Mouse (Mus musculus) forebrain, embryonic 16.5 days (tissue): ENCODE measurements around the gene Hps5. TPM values are rescaled to one million over a fixed set of nuclear protein-coding genes. Genes with fewer than 3 reads are reported as not detected.

ENCODE experiments used
- ATAC-seq: fragments of 200-750 bp; cut with Nextera tagmentation; 2 replicates; pipeline ENCODE4 v1.8.0; 2017; ENCODE audit warnings: mild to moderate bottlenecking, moderate library complexity
- H3K27ac ChIP-seq: fragments of 300-500 bp; sonication (generic); 2 replicates; pipeline ENCODE4 v1.5.1; 2014; ENCODE audit warnings: low read length, control low read depth
- H3K27me3 ChIP-seq: fragments of 300-500 bp; sonication (generic); replicated peaks from 2 replicates; pipeline ENCODE4 v1.6.1; 2014; ENCODE audit warnings: low read length; ENCODE audit not compliant: control insufficient read depth, insufficient read depth
- H3K36me3 ChIP-seq: fragments of 300-500 bp; sonication (generic); 2 replicates; pipeline ENCODE4 v1.6.1; 2014; ENCODE audit not compliant: control insufficient read depth, insufficient read depth
- H3K4me1 ChIP-seq: fragments of 300-500 bp; sonication (generic); replicated peaks from 2 replicates; pipeline ENCODE4 v1.6.1; 2014; ENCODE audit warnings: low read length; ENCODE audit not compliant: control insufficient read depth, insufficient read depth
- H3K4me2 ChIP-seq: fragments of 300-500 bp; sonication (generic); 2 replicates; pipeline ENCODE4 v1.6.1; 2014; ENCODE audit warnings: mild to moderate bottlenecking, low read length, control low read depth
- H3K4me3 ChIP-seq: fragments of 300-500 bp; sonication (generic); replicated peaks from 2 replicates; pipeline ENCODE4 v1.5.1; 2014; ENCODE audit warnings: mild to moderate bottlenecking, low read length, control low read depth
- H3K9ac ChIP-seq: fragments of 300-500 bp; sonication (generic); replicated peaks from 2 replicates; pipeline ENCODE4 v1.6.1; 2014; ENCODE audit warnings: low read depth, low read length, control low read depth
- H3K9me3 ChIP-seq: fragments of 300-500 bp; sonication (generic); 2 replicates; pipeline ENCODE4 v1.6.1; 2016; ENCODE audit warnings: low read length; ENCODE audit not compliant: control insufficient read depth
- WGBS: fragments of 180-500 bp; shearing (Covaris S2); extraction: QIAGEN DNeasy Blood & Tissue Kit; methylation state at CpG from one replicate; pipeline ENCODE4 v1.1.7; 2014; 5-methylcytosine and 5-hydroxymethylcytosine counted together
- polyA plus RNA-seq: library from polyadenylated mRNA; unstranded; fragments of >200 nt; fragmentation: Nextera tagmentation; extraction: Ambion mirVana; gene quantifications from 2 replicates; pipeline ENCODE4 v1.2.1, GENCODE M21; 2015

The Hps5 gene
- polyA plus RNA-seq, 1 experiment from 2014 or later, result 16.9 TPM

DNA sequence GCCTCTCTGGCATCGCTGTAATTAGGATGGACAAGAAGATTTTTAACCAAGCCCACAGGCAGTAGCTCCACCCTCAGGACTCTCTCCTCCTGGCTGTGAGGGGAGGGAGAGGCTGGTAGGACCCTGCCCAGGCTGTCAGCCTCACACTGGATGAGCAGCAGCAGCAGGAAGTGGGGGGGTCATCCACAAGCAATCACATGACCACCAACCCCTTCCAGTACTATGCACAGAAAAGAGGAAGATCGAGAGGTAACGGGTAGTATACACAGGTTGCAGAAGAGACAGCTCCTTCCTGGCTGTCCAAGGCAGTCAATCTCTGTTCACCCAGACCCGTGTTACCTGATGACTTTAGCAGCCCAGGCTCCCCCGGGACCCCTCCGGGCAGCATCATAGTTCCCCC is 83.6 kb downstream of the Hps5 start:
- no peaks in the 10 kb centered on the region for H3K27me3 ChIP-seq
- H3K27ac ChIP-seq, result no peak overlapping the region
- no peak overlapping the region for H3K9ac ChIP-seq
- no peaks in the 10 kb centered on the region for H3K36me3 ChIP-seq
- no peak for ATAC-seq
- H3K4me1 ChIP-seq, result peaks cover 9% of the 10 kb centered on the region
- WGBS, result 73% methylated on average over 6 of the region's 6 CpGs
- no peaks in the 10 kb centered on the region for H3K9me3 ChIP-seq
- no peak overlapping the region for H3K4me2 ChIP-seq
- H3K4me3 ChIP-seq, result no peak overlapping the region

Other genes starting within 250 kb of the Hps5 start
- 27.2 and 32.6 TPM in 2 replicates for gene Sergef, start 156.3 kb downstream of the Hps5 start, polyA plus RNA-seq
- gene Tph1, start 123.5 kb downstream of the Hps5 start, polyA plus RNA-seq, result 0.35 and 0.93 TPM in 2 replicates
- gene Saal1, start 85.4 kb downstream of the Hps5 start, polyA plus RNA-seq, result 20.8 and 22.3 TPM in 2 replicates
- gene Saa3, start 80.4 kb downstream of the Hps5 start, polyA plus RNA-seq, result 0.33 TPM in 1 of 2 replicates, not detected in the other
- not detected in 2 replicates for gene Saa4, start 63.5 kb downstream of the Hps5 start, polyA plus RNA-seq
- not detected in 2 replicates for gene Saa1, start 53.1 kb downstream of the Hps5 start, polyA plus RNA-seq
- gene Saa2, start 44.3 kb downstream of the Hps5 start, polyA plus RNA-seq, result not detected in 2 replicates
- gene Gtf2h1, start within 50 bp of the Hps5 start, polyA plus RNA-seq, result 52.3 and 56.7 TPM in 2 replicates
- gene Ldha, start 45.4 kb upstream of the Hps5 start, polyA plus RNA-seq, result 782 and 824 TPM in 2 replicates
- 0.20 TPM in 1 of 2 replicates, not detected in the other for gene Ldhc, start 65.1 kb upstream of the Hps5 start, polyA plus RNA-seq
- 424 and 426 TPM in 2 replicates for gene Tsg101, start 123.9 kb upstream of the Hps5 start, polyA plus RNA-seq
- 7.7 and 8.9 TPM in 2 replicates for gene Uevld, start 162.5 kb upstream of the Hps5 start, polyA plus RNA-seq
- gene Gm9999, start 187.5 kb upstream of the Hps5 start, polyA plus RNA-seq, result not detected in 2 replicates
- 11.2 and 14.3 TPM in 2 replicates for gene Spty2d1, start 212.3 kb upstream of the Hps5 start, polyA plus RNA-seq